Mouse (Mus musculus): Measurements from ENCODE around the gene Faf2.

GRCm38 (mm10) chr13:54572621-54573020 lies 49.0 kb upstream of the Faf2 start:
- no peak for TF ChIP-seq CTCF (IDR thresholded peaks at IDR 0.05; ENCODE audit: extremely low read depth, insufficient read depth, insufficient read length, insufficient replicate concordance)
- no peak for TF ChIP-seq POLR2A (IDR thresholded peaks at IDR 0.05; ENCODE audit: low read depth, low read length)
